Mouse (Mus musculus) liver, adult 2 months (tissue): ENCODE measurements around the gene Pla2g4d. TPM values are rescaled to one million over a fixed set of nuclear protein-coding genes. Genes with fewer than 3 reads are reported as not detected.

Source experiments
- DNase-seq: peaks from one replicate; pipeline ENCODE4 v3.0.0-alpha.2; 2011; ENCODE audit warnings: low read depth, low spot score; ENCODE audit errors: extremely low read depth
- H3K27ac ChIP-seq: fragments of 200-500 bp; replicated peaks from 2 replicates; pipeline ENCODE4 v1.5.1; 2012; ENCODE audit warnings: low read depth, mild to moderate bottlenecking, control low read depth, inconsistent platforms, low read length; ENCODE audit not compliant: insufficient read depth
- H3K27me3 ChIP-seq: fragments of 200-500 bp; 2 replicates; pipeline ENCODE4 v1.6.1; 2012; ENCODE audit warnings: mild to moderate bottlenecking, moderate library complexity, low read length, inconsistent platforms; ENCODE audit not compliant: control insufficient read depth, insufficient read depth
- H3K36me3 ChIP-seq: fragments of 200-500 bp; 2 replicates; pipeline ENCODE4 v1.6.1; 2012; ENCODE audit warnings: low read length, inconsistent platforms; ENCODE audit not compliant: control insufficient read depth, insufficient read depth
- H3K4me1 ChIP-seq: fragments of 200-500 bp; 2 replicates; pipeline ENCODE4 v1.6.1; 2011; ENCODE audit warnings: low read length; ENCODE audit not compliant: control insufficient read depth, insufficient read depth
- H3K4me3 ChIP-seq: fragments of 200-500 bp; 2 replicates; pipeline ENCODE4 v1.5.1; 2011; ENCODE audit warnings: low read depth, mild to moderate bottlenecking, control low read depth, low read length, moderate library complexity; ENCODE audit not compliant: insufficient read depth
- H3K79me2 ChIP-seq: fragments of 200-500 bp; 2 replicates; pipeline ENCODE4 v1.6.1; 2012; ENCODE audit warnings: inconsistent platforms, mild to moderate bottlenecking, low read length, moderate library complexity; ENCODE audit not compliant: control insufficient read depth, insufficient read depth
- H3K9ac ChIP-seq: fragments of 200-500 bp; 2 replicates; pipeline ENCODE4 v1.6.1; 2012; ENCODE audit warnings: low read depth, mild to moderate bottlenecking, control low read depth, inconsistent platforms, low read length
- CTCF ChIP-seq: fragments of 200-500 bp; IDR thresholded peaks from 2 replicates; pipeline ENCODE4 v1.5.1; 2011; ENCODE audit warnings: low read depth, low read length, control low read depth
- POLR2A ChIP-seq: fragments of 200-500 bp; IDR thresholded peaks from 2 replicates; pipeline ENCODE4 v1.6.1; 2011; ENCODE audit warnings: low read length, control low read depth; ENCODE audit not compliant: insufficient read depth; ENCODE audit errors: extremely low read depth
- WGBS: fragments of 180-500 bp; shearing (Covaris S2); methylation state at CpG from one replicate; pipeline ENCODE4 v1.1.7; 2018; 5-methylcytosine and 5-hydroxymethylcytosine counted together
- polyA plus RNA-seq: library from polyadenylated mRNA; depleted of rRNA; stranded (reverse); fragments of >200 nt; gene quantifications from 2 replicates; pipeline ENCODE4 v1.2.3, GENCODE M21; 2012; rRNA removed
- total RNA-seq: library from RNA; depleted of rRNA; stranded (reverse); fragments of >200 nt; gene quantifications from 2 replicates; pipeline ENCODE4 v1.2.3, GENCODE M21; 2014; rRNA removed

The Pla2g4d gene
- not detected in 2 replicates for total RNA-seq
- not detected in 2 replicates for polyA plus RNA-seq

- H3K4me1 ChIP-seq, result peaks cover 7% of the 10 kb centered on the region
- 78% methylated on average over 5 of the region's 5 CpGs for WGBS
- TF ChIP-seq CTCF, result no peak
- no peak for TF ChIP-seq POLR2A
Observed at GRCm38 (mm10) chr2:120288995-120289394, at the start of gene Pla2g4d. Gene Pla2g4d, minus strand, starts transcription at chr2:120289197.

GRCm38 (mm10) chr2:120337886-120338285, 48.9 kb upstream of the Pla2g4d start:
- peaks cover 40% of the 10 kb centered on the region for H3K36me3 ChIP-seq
- 43% methylated on average over 2 of the region's 2 CpGs for WGBS

More at GRCm38 (mm10) chr2:120288995-120289394, at the start of gene Pla2g4d:
- DNase-seq, result no peak
- no peak within 1 kb of the TSS for H3K4me3 ChIP-seq
- no peaks in the 10 kb centered on the region for H3K36me3 ChIP-seq
- H3K27me3 ChIP-seq, result no peaks in the 10 kb centered on the region
- H3K79me2 ChIP-seq, result no peaks in the 10 kb centered on the region
- H3K27ac ChIP-seq, result no peak within 1 kb of the TSS
- H3K9ac ChIP-seq, result no peak within 1 kb of the TSS

GRCm38 (mm10) chr2:120331575-120331974, 42.6 kb upstream of the Pla2g4d start:
- TF ChIP-seq CTCF, result no peak
- TF ChIP-seq POLR2A, result no peak
- no peak overlapping the region for H3K4me3 ChIP-seq
- WGBS, result 92% methylated on average over 4 of the region's 4 CpGs
- H3K27me3 ChIP-seq, result no peaks in the 10 kb centered on the region
- H3K27ac ChIP-seq, result no peak overlapping the region
- H3K9ac ChIP-seq, result no peak overlapping the region
- no peaks in the 10 kb centered on the region for H3K4me1 ChIP-seq
- H3K36me3 ChIP-seq, result peaks cover 31% of the 10 kb centered on the region
- no peak for DNase-seq
- no peaks in the 10 kb centered on the region for H3K79me2 ChIP-seq

More at GRCm38 (mm10) chr2:120337886-120338285, 48.9 kb upstream of the Pla2g4d start:
- H3K27ac ChIP-seq, result no peak overlapping the region
- H3K27me3 ChIP-seq, result no peaks in the 10 kb centered on the region
- H3K4me1 ChIP-seq, result no peaks in the 10 kb centered on the region
- no peak overlapping the region for H3K9ac ChIP-seq
- no peaks in the 10 kb centered on the region for H3K79me2 ChIP-seq
- DNase-seq, result no peak
- no peak for TF ChIP-seq POLR2A
- TF ChIP-seq CTCF, result no peak
- H3K4me3 ChIP-seq, result no peak overlapping the region

GRCm38 (mm10) chr2:120315077-120315476, 26.1 kb upstream of the Pla2g4d start:
- DNase-seq, result no peak
- TF ChIP-seq POLR2A, result no peak
- no peak for TF ChIP-seq CTCF
- WGBS, result 61% methylated on average over 4 of the region's 4 CpGs
- Histone ChIP-seq H3K9ac (no peak overlapping the region), H3K27ac (no peak overlapping the region), H3K27me3 (no peaks in the 10 kb centered on the region), H3K4me3 (no peak overlapping the region), H3K79me2 (no peaks in the 10 kb centered on the region), H3K4me1 (no peaks in the 10 kb centered on the region), H3K36me3 (peaks cover 14% of the 10 kb centered on the region; the same call in 1 of the 2 replicates)

DNA sequence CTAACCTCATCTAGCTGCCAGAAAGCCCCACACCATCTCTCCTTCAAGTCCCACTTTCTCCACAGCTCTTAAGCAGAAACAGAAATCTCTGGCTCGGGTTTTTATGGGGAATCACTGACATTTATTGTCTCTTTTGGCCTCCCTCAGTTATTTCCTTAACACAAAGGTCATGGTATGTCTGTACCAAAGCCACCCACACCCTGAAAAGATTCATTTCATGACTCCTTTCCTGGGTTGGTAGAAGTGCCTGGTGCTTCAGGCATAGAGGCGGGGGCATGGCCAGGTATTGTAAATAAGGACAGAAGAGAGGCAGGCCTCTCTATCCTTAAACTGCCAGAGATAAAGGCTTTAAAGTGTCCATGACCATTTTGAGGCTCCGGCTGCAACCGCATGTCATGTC, 25.5 kb upstream of the Pla2g4d start:
- no peak overlapping the region for H3K27ac ChIP-seq
- TF ChIP-seq POLR2A (no peak), CTCF (no peak)

DNA sequence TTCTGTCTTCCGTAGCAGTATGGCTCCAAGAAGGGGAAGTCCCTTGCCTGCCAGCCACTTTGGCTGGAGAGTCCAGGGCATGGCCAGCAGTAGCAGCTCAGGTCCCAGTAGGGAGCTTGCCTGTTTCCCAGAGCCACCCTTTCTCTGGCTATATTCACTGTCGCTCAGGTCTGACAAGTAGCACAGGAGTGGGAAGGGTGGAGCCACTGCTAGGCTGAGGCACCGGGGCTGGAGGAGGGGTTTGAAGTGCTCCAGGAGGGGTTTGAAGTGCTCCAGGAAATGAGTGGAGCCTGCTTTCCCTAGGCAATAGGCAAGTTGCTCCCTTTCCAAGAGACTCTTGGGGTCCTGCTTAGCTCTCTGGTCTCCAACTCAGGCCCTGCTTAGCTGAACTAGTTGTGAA, 25.0 kb upstream of the Pla2g4d start, which contains the start of gene Pla2g4f:
Gene Pla2g4f, minus strand, starts transcription at position 190 of the 400 bp plus-strand sequence.
- H3K4me3 ChIP-seq, result no peak within 1 kb of the TSS
- TF ChIP-seq POLR2A (no peak), CTCF (no peak)
- H3K79me2 ChIP-seq, result no peaks in the 10 kb centered on the region
- no peak within 1 kb of the TSS for H3K9ac ChIP-seq
- no peak within 1 kb of the TSS for H3K27ac ChIP-seq
- H3K27me3 ChIP-seq, result no peaks in the 10 kb centered on the region
- peaks cover 14% of the 10 kb centered on the region; the same call in 1 of the 2 replicates for H3K36me3 ChIP-seq
- WGBS, result 74% methylated on average over 3 of the region's 3 CpGs
- no peaks in the 10 kb centered on the region for H3K4me1 ChIP-seq
- DNase-seq, result no peak

More for the DNA sequence above, 25.5 kb upstream of the Pla2g4d start:
- WGBS, result 92% methylated on average over 4 of the region's 4 CpGs
- no peak for DNase-seq
- H3K79me2 ChIP-seq, result no peaks in the 10 kb centered on the region
- no peaks in the 10 kb centered on the region for H3K27me3 ChIP-seq
- no peaks in the 10 kb centered on the region for H3K4me1 ChIP-seq
- H3K4me3 ChIP-seq, result no peak overlapping the region
- peaks cover 14% of the 10 kb centered on the region; the same call in 1 of the 2 replicates for H3K36me3 ChIP-seq
- no peak overlapping the region for H3K9ac ChIP-seq
